Mouse (Mus musculus) neural tube, embryonic 15.5 days (tissue): ENCODE data around the gene Gm20388. TPM values are rescaled to one million over a fixed set of nuclear protein-coding genes. Genes with fewer than 3 reads are reported as not detected.

Experiments
- ATAC-seq: fragments of 200-750 bp; cut with Nextera tagmentation; 2 replicates; pipeline ENCODE4 v1.8.0; 2017; ENCODE audit warnings: mild to moderate bottlenecking, moderate TSS enrichment, moderate library complexity; ENCODE audit not compliant: low FRiP score
- H3K27ac ChIP-seq: fragments of 300-500 bp; sonication (generic); replicated peaks from 2 replicates; pipeline ENCODE4 v1.5.1; 2015; ENCODE audit warnings: mild to moderate bottlenecking, inconsistent platforms
- H3K27me3 ChIP-seq: fragments of 300-500 bp; sonication (generic); replicated peaks from 2 replicates; pipeline ENCODE4 v1.6.1; 2015; ENCODE audit warnings: inconsistent platforms
- H3K36me3 ChIP-seq: fragments of 300-500 bp; sonication (generic); 2 replicates; pipeline ENCODE4 v1.6.1; 2015; ENCODE audit warnings: inconsistent platforms
- H3K4me1 ChIP-seq: fragments of 300-500 bp; sonication (generic); 2 replicates; pipeline ENCODE4 v1.6.1; 2015; ENCODE audit warnings: inconsistent platforms
- H3K4me2 ChIP-seq: fragments of 300-500 bp; sonication (generic); 2 replicates; pipeline ENCODE4 v1.6.1; 2015; ENCODE audit warnings: inconsistent platforms, mild to moderate bottlenecking, moderate library complexity
- H3K4me3 ChIP-seq: fragments of 300-500 bp; sonication (generic); replicated peaks from 2 replicates; pipeline ENCODE4 v1.5.1; 2015; ENCODE audit warnings: mild to moderate bottlenecking, inconsistent platforms
- H3K9ac ChIP-seq: fragments of 300-500 bp; sonication (generic); replicated peaks from 2 replicates; pipeline ENCODE4 v1.6.1; 2015; ENCODE audit warnings: mild to moderate bottlenecking, inconsistent platforms
- H3K9me3 ChIP-seq: fragments of 300-500 bp; sonication (generic); replicated peaks from 2 replicates; pipeline ENCODE4 v1.6.1; 2016; ENCODE audit warnings: inconsistent platforms
- WGBS: fragments of 180-500 bp; shearing (Covaris S2); methylation state at CpG from one replicate; pipeline ENCODE4 v1.1.7; 2015; ENCODE audit warnings: mixed read lengths; 5-methylcytosine and 5-hydroxymethylcytosine counted together
- polyA plus RNA-seq: library from polyadenylated mRNA; unstranded; fragments of >200 nt; fragmentation: Nextera tagmentation; extraction: Ambion mirVana; gene quantifications from 2 replicates; pipeline ENCODE4 v1.2.1, GENCODE M21; 2015

Gene Gm20388
- polyA plus RNA-seq, 1 experiment from 2014 or later = not detected

- Histone ChIP-seq H3K4me2 (no peak overlapping the region), H3K4me1 (peaks cover 21% of the 10 kb centered on the region), H3K4me3 (no peak overlapping the region), H3K36me3 (no peaks in the 10 kb centered on the region), H3K27me3 (no peaks in the 10 kb centered on the region), H3K9me3 (no peaks in the 10 kb centered on the region), H3K27ac (peak overlapping the region; percentile 41; the same call in 1 of the 2 replicates), H3K9ac (no peak overlapping the region)
- no peak for ATAC-seq
- 86% methylated on average over 9 of the region's 9 CpGs for WGBS
Measured at GRCm38 (mm10) chr8:121875517-121875916, 1964.9 kb downstream of the Gm20388 start.

GRCm38 (mm10) chr8:121877212-121877611 lies 1966.6 kb downstream of the Gm20388 start:
- H3K4me1 ChIP-seq = peaks cover 16% of the 10 kb centered on the region
- no peaks in the 10 kb centered on the region for H3K27me3 ChIP-seq
- peaks cover 4% of the 10 kb centered on the region for H3K36me3 ChIP-seq
- H3K4me3 ChIP-seq = no peak overlapping the region
- no peak overlapping the region for H3K4me2 ChIP-seq
- H3K27ac ChIP-seq = no peak overlapping the region
- no peaks in the 10 kb centered on the region for H3K9me3 ChIP-seq
- no peak for ATAC-seq
- WGBS = 75% methylated on average over 5 of the region's 5 CpGs
- no peak overlapping the region for H3K9ac ChIP-seq

- Histone ChIP-seq H3K4me3 (no peak overlapping the region), H3K9me3 (no peaks in the 10 kb centered on the region), H3K36me3 (peaks cover 11% of the 10 kb centered on the region), H3K27ac (no peak overlapping the region), H3K4me2 (no peak overlapping the region), H3K27me3 (no peaks in the 10 kb centered on the region), H3K4me1 (peaks cover 11% of the 10 kb centered on the region), H3K9ac (no peak overlapping the region)
- WGBS = 83% methylated on average over 7 of the region's 7 CpGs
- ATAC-seq = no peak
Measured at GRCm38 (mm10) chr8:121877828-121878480, 1967.3 kb downstream of the Gm20388 start.

GRCm38 (mm10) chr8:121879712-121880111 lies 1969.1 kb downstream of the Gm20388 start:
- H3K9ac ChIP-seq = no peak overlapping the region
- no peaks in the 10 kb centered on the region for H3K27me3 ChIP-seq
- no peaks in the 10 kb centered on the region for H3K9me3 ChIP-seq
- H3K36me3 ChIP-seq = peaks cover 27% of the 10 kb centered on the region
- peaks cover 4% of the 10 kb centered on the region; the same call in 1 of the 2 replicates for H3K4me1 ChIP-seq
- ATAC-seq = no peak
- no peak overlapping the region for H3K4me2 ChIP-seq
- H3K27ac ChIP-seq = no peak overlapping the region
- no peak overlapping the region for H3K4me3 ChIP-seq
- 97% methylated on average over 3 of the region's 3 CpGs for WGBS

- no peaks in the 10 kb centered on the region for H3K4me1 ChIP-seq
- WGBS = 37% methylated on average over 1 of the region's 1 CpGs
- no peak overlapping the region for H3K4me2 ChIP-seq
- no peaks in the 10 kb centered on the region for H3K27me3 ChIP-seq
- H3K36me3 ChIP-seq = peaks cover 38% of the 10 kb centered on the region
- no peaks in the 10 kb centered on the region for H3K9me3 ChIP-seq
- no peak for ATAC-seq
- H3K27ac ChIP-seq = no peak overlapping the region
- no peak overlapping the region for H3K4me3 ChIP-seq
- H3K9ac ChIP-seq = no peak overlapping the region
Measured at GRCm38 (mm10) chr8:121880818-121881217, 1970.2 kb downstream of the Gm20388 start.

GRCm38 (mm10) chr8:121881921-121882320 lies 1971.3 kb downstream of the Gm20388 start:
- WGBS = 72% methylated on average over 5 of the region's 5 CpGs

GRCm38 (mm10) chr8:121884181-121884580 lies 1973.5 kb downstream of the Gm20388 start:
- H3K4me2 ChIP-seq = no peak overlapping the region
- H3K4me3 ChIP-seq = no peak overlapping the region
- H3K36me3 ChIP-seq = peaks cover 59% of the 10 kb centered on the region
- no peaks in the 10 kb centered on the region for H3K4me1 ChIP-seq
- H3K27me3 ChIP-seq = no peaks in the 10 kb centered on the region
- no peaks in the 10 kb centered on the region for H3K9me3 ChIP-seq
- no peak overlapping the region for H3K9ac ChIP-seq
- no peak overlapping the region for H3K27ac ChIP-seq
- 86% methylated on average over 3 of the region's 3 CpGs for WGBS
- ATAC-seq = no peak

More at GRCm38 (mm10) chr8:121881921-121882320, 1971.3 kb downstream of the Gm20388 start:
- H3K9me3 ChIP-seq = no peaks in the 10 kb centered on the region
- no peak overlapping the region for H3K9ac ChIP-seq
- no peak overlapping the region for H3K4me2 ChIP-seq
- no peaks in the 10 kb centered on the region for H3K27me3 ChIP-seq
- no peak overlapping the region for H3K27ac ChIP-seq
- H3K4me3 ChIP-seq = no peak overlapping the region
- no peak for ATAC-seq
- H3K36me3 ChIP-seq = peaks cover 48% of the 10 kb centered on the region
- H3K4me1 ChIP-seq = no peaks in the 10 kb centered on the region

GRCm38 (mm10) chr8:121885001-121885400 lies 1974.4 kb downstream of the Gm20388 start:
- no peak overlapping the region for H3K4me2 ChIP-seq
- H3K9me3 ChIP-seq = no peaks in the 10 kb centered on the region
- H3K4me1 ChIP-seq = no peaks in the 10 kb centered on the region
- no peak for ATAC-seq
- H3K27me3 ChIP-seq = no peaks in the 10 kb centered on the region
- H3K4me3 ChIP-seq = no peak overlapping the region
- 96% methylated on average over 9 of the region's 9 CpGs for WGBS
- H3K9ac ChIP-seq = no peak overlapping the region
- peaks cover 59% of the 10 kb centered on the region for H3K36me3 ChIP-seq
- no peak overlapping the region for H3K27ac ChIP-seq

- H3K4me2 ChIP-seq = no peak overlapping the region
- no peak overlapping the region for H3K27ac ChIP-seq
Measured at GRCm38 (mm10) chr8:121885433-121885832, 1974.8 kb downstream of the Gm20388 start.

GRCm38 (mm10) chr8:121887547-121887946 lies 1976.9 kb downstream of the Gm20388 start:
- no peaks in the 10 kb centered on the region for H3K27me3 ChIP-seq
- H3K4me3 ChIP-seq = no peak overlapping the region
- no peak overlapping the region for H3K4me2 ChIP-seq
- H3K4me1 ChIP-seq = no peaks in the 10 kb centered on the region
- ATAC-seq = no peak
- no peak overlapping the region for H3K27ac ChIP-seq
- peaks cover 52% of the 10 kb centered on the region for H3K36me3 ChIP-seq
- no peak overlapping the region for H3K9ac ChIP-seq
- no peaks in the 10 kb centered on the region for H3K9me3 ChIP-seq
- 60% methylated on average over 1 of the region's 1 CpGs for WGBS

More at GRCm38 (mm10) chr8:121885433-121885832, 1974.8 kb downstream of the Gm20388 start:
- Histone ChIP-seq H3K9ac (no peak overlapping the region), H3K36me3 (peaks cover 59% of the 10 kb centered on the region), H3K4me1 (no peaks in the 10 kb centered on the region), H3K9me3 (no peaks in the 10 kb centered on the region), H3K4me3 (no peak overlapping the region), H3K27me3 (no peaks in the 10 kb centered on the region)
- 75% methylated on average over 6 of the region's 6 CpGs for WGBS
- no peak for ATAC-seq

GRCm38 (mm10) chr8:121889317-121889716 lies 1978.7 kb downstream of the Gm20388 start:
- Histone ChIP-seq H3K27me3 (no peaks in the 10 kb centered on the region), H3K9ac (no peak overlapping the region), H3K36me3 (peaks cover 36% of the 10 kb centered on the region), H3K9me3 (no peaks in the 10 kb centered on the region), H3K4me3 (no peak overlapping the region), H3K4me1 (no peaks in the 10 kb centered on the region), H3K27ac (no peak overlapping the region), H3K4me2 (no peak overlapping the region)
- ATAC-seq = no peak
- WGBS = 96% methylated on average over 1 of the region's 1 CpGs
